Mouse (Mus musculus) liver, adult 2 months (tissue): ENCODE measurements around the gene Tmprss2.

Experiments
- CTCF ChIP-seq: fragments of 200-500 bp; IDR thresholded peaks from 2 replicates; pipeline ENCODE4 v1.5.1; 2011; ENCODE audit warnings: low read depth, low read length, control low read depth
- POLR2A ChIP-seq: fragments of 200-500 bp; IDR thresholded peaks from 2 replicates; pipeline ENCODE4 v1.6.1; 2011; ENCODE audit warnings: low read length, control low read depth; ENCODE audit not compliant: insufficient read depth; ENCODE audit errors: extremely low read depth

GRCm38 (mm10) chr16:97639630-97640029 lies 28.6 kb upstream of the Tmprss2 start:
- TF ChIP-seq CTCF (no peak), POLR2A (no peak)
